Mouse (Mus musculus) G1E (cell line): Measurements from ENCODE around the gene Rnf144a. TPM values are rescaled to one million over a fixed set of nuclear protein-coding genes. Genes with fewer than 3 reads are reported as not detected.

ENCODE experiments used
- ATAC-seq: 2 replicates; pipeline ENCODE4 v1.8.0; 2016; ENCODE audit warnings: mild to moderate bottlenecking; ENCODE audit not compliant: insufficient number of reproducible peaks, poor library complexity, low FRiP score, severe bottlenecking; ENCODE audit errors: extremely low read depth
- DNase-seq: peaks from one replicate; pipeline ENCODE4 v3.0.0; 2012; ENCODE audit warnings: low spot score
- H3K27me3 ChIP-seq: 2 replicates; pipeline ENCODE4 v1.6.1; 2012; ENCODE audit warnings: mild to moderate bottlenecking, low read length, inconsistent platforms; ENCODE audit not compliant: insufficient read depth
- H3K36me3 ChIP-seq: replicated peaks from 2 replicates; pipeline ENCODE3; 2012; ENCODE audit warnings: mild to moderate bottlenecking, inconsistent platforms
- H3K4me1 ChIP-seq: 2 replicates; pipeline ENCODE4 v1.6.1; 2012; ENCODE audit warnings: low read depth, low read length, inconsistent platforms, mixed read lengths; ENCODE audit not compliant: insufficient read depth
- H3K4me3 ChIP-seq: 2 replicates; pipeline ENCODE4 v1.5.1; 2012; ENCODE audit warnings: low read depth, mild to moderate bottlenecking, inconsistent platforms, low read length, moderate library complexity, mixed read lengths
- H3K9me3 ChIP-seq: replicated peaks from 2 replicates; pipeline ENCODE4 v1.6.1; 2012; ENCODE audit warnings: inconsistent platforms
- CTCF ChIP-seq: IDR thresholded peaks from 2 replicates; pipeline ENCODE4 v1.5.1; 2012; ENCODE audit warnings: low read depth, low read length, inconsistent platforms, mixed read lengths
- GATA1 ChIP-seq: IDR thresholded peaks from 2 replicates; pipeline ENCODE4 v1.6.1; 2012; ENCODE audit warnings: borderline replicate concordance, low read length, inconsistent platforms, mixed read lengths
- GATA2 ChIP-seq: IDR thresholded peaks from 2 replicates; pipeline ENCODE4 v1.6.1; 2012; ENCODE audit warnings: low read depth, low read length, inconsistent platforms, borderline replicate concordance
- POLR2AphosphoS5 ChIP-seq: IDR thresholded peaks from 2 replicates; pipeline ENCODE4 v1.6.1; 2012; ENCODE audit warnings: low read depth, low read length, inconsistent platforms; ENCODE audit not compliant: insufficient replicate concordance
- TAL1 ChIP-seq: conservative IDR thresholded peaks from 2 replicates; pipeline ENCODE4 v1.6.1; 2012; ENCODE audit warnings: low read depth, low read length, inconsistent platforms, mixed read lengths
- polyA plus RNA-seq: library from polyadenylated mRNA; stranded (reverse); fragments of >175 nt; gene quantifications from 2 replicates; pipeline ENCODE4 v1.2.3, GENCODE M21; 2012
- total RNA-seq, 2 experiments: library from RNA; stranded (forward) in 1 of 2; stranded (reverse) in 1 of 2; fragments of 200-1000 nt in 1 of 2; fragments of >200 nt in 1 of 2; fragmentation: Nextera tagmentation in 1 of 2; gene quantifications; 2 replicates each; pipeline ENCODE4 v1.2.3; 2014 to 2017

The Rnf144a gene
- total and polyA plus RNA-seq, 3 experiments: 0.22 TPM; not detected in 2

DNA sequence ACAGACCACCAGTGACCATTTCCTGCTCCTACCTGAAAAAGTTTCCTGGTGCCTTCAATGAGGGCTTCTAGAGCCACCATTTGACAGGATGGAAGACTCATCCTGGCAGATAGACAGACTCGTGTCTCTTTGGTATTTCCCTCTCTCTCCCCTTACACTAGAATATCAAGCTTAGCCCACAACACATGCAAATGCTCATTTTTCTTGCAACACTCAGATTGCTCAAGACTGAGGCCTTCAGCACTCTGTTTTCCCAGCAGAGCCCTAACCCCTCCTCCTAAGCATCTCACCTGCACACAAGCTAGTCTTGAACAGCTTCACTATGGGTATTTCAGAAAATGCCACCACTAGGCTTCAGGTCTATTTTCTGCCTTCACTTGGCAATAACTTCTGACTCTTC is 23.9 kb downstream of the Rnf144a start:
- Histone ChIP-seq H3K4me3 (no peak overlapping the region), H3K4me1 (no peaks in the 10 kb centered on the region), H3K9me3 (peaks cover 68% of the 10 kb centered on the region), H3K27me3 (no peaks in the 10 kb centered on the region), H3K36me3 (no peaks in the 10 kb centered on the region)
- DNase-seq (no peak), ATAC-seq (no peak)
- TF ChIP-seq GATA1 (no peak), GATA2 (no peak), CTCF (no peak), POLR2AphosphoS5 (no peak), TAL1 (no peak)

DNA sequence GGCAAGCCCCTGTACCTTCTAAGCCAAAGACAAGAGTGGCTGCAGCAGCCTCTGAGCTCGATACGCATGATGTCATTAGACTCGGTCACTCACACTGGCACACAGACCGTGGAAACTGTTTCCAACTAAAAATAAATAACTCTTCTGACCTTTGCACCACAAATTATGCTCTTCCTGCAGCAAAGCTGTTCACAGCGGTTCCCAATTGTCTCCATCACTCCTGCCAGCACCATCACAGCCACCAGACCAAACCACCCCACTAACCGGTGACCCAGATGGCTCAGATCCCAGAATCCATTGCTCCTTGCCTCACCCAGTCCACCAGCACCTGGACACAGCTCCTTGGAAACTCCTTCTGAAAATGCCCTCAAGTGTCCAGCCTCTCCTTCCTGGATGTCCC is 27.5 kb downstream of the Rnf144a start:
- Histone ChIP-seq H3K9me3 (peaks cover 69% of the 10 kb centered on the region), H3K27me3 (no peaks in the 10 kb centered on the region), H3K4me3 (no peak overlapping the region), H3K4me1 (no peaks in the 10 kb centered on the region), H3K36me3 (no peaks in the 10 kb centered on the region)
- no peak for DNase-seq
- ATAC-seq: no peak
- TF ChIP-seq CTCF (no peak), GATA2 (no peak), TAL1 (no peak), GATA1 (no peak), POLR2AphosphoS5 (no peak)

DNA sequence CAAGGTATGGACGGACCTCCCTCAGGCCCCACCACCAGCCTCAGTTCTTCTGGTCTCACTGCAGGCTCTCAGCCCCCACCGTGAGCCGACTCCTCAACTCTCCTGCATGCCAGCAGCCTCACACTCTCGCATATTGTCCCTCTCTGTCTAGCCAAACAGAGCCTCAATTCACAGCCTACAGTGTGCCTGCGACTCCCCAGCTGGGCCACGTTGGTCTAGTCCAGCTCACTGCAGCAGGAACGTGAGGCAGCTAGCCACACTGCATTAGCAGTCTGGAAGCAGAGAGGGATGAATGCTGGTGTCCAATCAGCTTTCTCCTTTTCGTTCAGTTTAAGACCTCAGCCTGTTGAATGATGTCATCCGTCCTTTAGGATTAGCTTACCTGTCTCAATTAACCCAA is 28.1 kb downstream of the Rnf144a start:
- ATAC-seq (no peak), DNase-seq (no peak)
- peaks cover 70% of the 10 kb centered on the region for H3K9me3 ChIP-seq
- TF ChIP-seq POLR2AphosphoS5 (no peak), GATA2 (no peak), CTCF (no peak), GATA1 (no peak), TAL1 (no peak)
- no peaks in the 10 kb centered on the region for H3K4me1 ChIP-seq
- no peak overlapping the region for H3K4me3 ChIP-seq
- H3K27me3 ChIP-seq: no peaks in the 10 kb centered on the region
- no peaks in the 10 kb centered on the region for H3K36me3 ChIP-seq

DNA sequence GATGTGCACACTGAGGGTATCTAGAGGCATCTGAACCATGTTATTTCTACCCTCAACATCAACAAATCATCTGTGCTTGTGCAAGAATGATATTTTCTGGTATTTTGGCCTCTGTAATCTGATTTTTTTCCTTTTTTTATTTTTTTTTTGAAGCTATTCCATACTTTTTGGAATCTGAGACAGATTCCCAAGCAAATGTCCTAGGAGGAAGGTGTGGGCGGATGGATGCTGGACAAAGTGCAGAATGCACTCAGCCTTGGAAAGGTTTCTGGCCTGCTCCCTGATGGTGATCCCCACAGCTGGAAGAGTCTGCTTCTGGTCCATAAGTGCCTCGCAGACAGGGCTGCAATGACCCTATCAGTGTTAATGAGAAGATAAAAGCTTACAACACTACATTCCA is 28.9 kb downstream of the Rnf144a start:
- H3K4me1 ChIP-seq: no peaks in the 10 kb centered on the region
- no peaks in the 10 kb centered on the region for H3K27me3 ChIP-seq
- no peak overlapping the region for H3K4me3 ChIP-seq
- TF ChIP-seq GATA2 (no peak), CTCF (no peak), POLR2AphosphoS5 (no peak), GATA1 (no peak), TAL1 (no peak)
- DNase-seq: no peak
- peaks cover 70% of the 10 kb centered on the region for H3K9me3 ChIP-seq
- H3K36me3 ChIP-seq: no peaks in the 10 kb centered on the region
- no peak for ATAC-seq

DNA sequence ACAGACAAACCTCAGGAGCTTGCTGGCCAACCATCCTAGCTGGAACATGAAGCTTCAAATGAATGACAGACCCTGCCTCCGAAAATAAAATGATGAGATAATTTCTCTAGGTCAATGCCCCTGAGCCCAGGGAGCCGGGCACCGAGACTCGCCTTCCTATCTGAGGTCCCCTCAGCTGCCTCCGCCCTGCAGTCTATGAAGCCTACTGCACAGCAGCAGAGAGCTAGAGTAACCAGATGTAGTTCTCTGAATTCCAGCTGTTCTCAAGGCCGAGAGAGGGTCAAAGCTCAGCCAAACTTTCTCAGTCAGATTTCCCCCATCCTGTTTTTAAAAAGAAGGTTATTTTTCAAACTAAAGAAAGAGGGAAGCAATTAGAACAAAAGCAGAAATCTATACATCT is 29.3 kb downstream of the Rnf144a start:
- H3K27me3 ChIP-seq: no peaks in the 10 kb centered on the region
- no peak overlapping the region for H3K4me3 ChIP-seq
- H3K36me3 ChIP-seq: no peaks in the 10 kb centered on the region
- TF ChIP-seq GATA2 (no peak), POLR2AphosphoS5 (no peak), TAL1 (no peak), GATA1 (no peak), CTCF (no peak)
- no peaks in the 10 kb centered on the region for H3K4me1 ChIP-seq
- ATAC-seq (no peak), DNase-seq (no peak)
- peaks cover 71% of the 10 kb centered on the region for H3K9me3 ChIP-seq

DNA sequence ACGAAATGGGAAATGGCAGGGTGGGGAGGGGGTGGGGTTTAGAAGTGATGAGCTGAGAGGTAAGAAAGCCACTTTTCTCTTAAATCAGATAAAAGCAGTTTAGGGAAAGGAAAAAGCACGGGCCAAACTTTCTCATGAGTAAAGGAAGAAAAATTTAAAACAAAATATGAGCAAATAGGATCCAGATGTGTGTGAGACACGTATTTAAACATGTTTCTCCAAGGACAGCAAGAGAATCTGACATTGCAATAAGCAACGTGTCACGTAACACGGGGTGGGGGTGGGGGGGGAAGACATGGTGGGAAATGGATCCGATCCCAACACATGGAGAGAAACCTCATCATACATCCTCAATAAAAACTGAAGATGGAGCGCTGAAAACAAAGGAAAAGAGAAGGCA is 33.3 kb downstream of the Rnf144a start:
- no peaks in the 10 kb centered on the region for H3K27me3 ChIP-seq
- no peak for DNase-seq
- TF ChIP-seq GATA1 (no peak), GATA2 (no peak), CTCF (no peak), POLR2AphosphoS5 (no peak), TAL1 (no peak)

DNA sequence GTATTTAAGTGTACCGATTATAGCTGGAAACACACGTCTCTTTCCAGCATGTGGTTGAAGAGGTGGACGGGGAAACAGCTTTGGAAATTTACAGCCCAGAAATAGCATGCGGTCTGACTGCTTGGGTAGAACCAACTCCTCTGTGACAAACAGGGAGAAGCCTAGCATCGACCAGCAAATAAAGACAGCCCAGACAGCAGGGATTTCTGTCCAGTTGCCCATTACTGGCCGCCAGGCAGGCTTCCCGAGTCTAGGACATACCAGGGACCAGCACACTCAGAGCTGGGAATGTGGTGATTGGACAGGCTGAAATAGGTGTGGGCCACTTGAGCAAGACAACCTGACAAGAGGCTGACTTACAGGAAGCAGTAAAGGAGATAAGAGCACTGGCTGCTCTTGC is 35.3 kb downstream of the Rnf144a start:
- H3K4me1 ChIP-seq: no peaks in the 10 kb centered on the region
- ATAC-seq: no peak
- no peak for TF ChIP-seq CTCF
- no peak for TF ChIP-seq GATA1
- no peak for TF ChIP-seq GATA2
- TF ChIP-seq POLR2AphosphoS5: no peak
- TF ChIP-seq TAL1: no peak
- H3K4me3 ChIP-seq: no peak overlapping the region
- no peaks in the 10 kb centered on the region for H3K36me3 ChIP-seq
- peaks cover 69% of the 10 kb centered on the region for H3K9me3 ChIP-seq
- DNase-seq: no peak
- H3K27me3 ChIP-seq: no peaks in the 10 kb centered on the region

More for the DNA sequence above, 33.3 kb downstream of the Rnf144a start:
- Histone ChIP-seq H3K36me3 (no peaks in the 10 kb centered on the region), H3K4me3 (no peak overlapping the region), H3K4me1 (no peaks in the 10 kb centered on the region), H3K9me3 (peaks cover 62% of the 10 kb centered on the region)
- no peak for ATAC-seq
